Mouse (Mus musculus) kidney, postnatal 36 days (tissue): ENCODE measurements around the gene Sgk2.

Experiments used
- DNase-seq, 2 experiments: peaks; one replicate each; pipeline ENCODE4 v3.0.0; 2021 to 2022; ENCODE audit warnings: mixed read lengths in 2 of 2

Sgk2 gene

GRCm38 (mm10) chr2:162987218-162987617 lies at the start of gene Sgk2:
Gene Sgk2 (plus strand): TSS chr2:162987330.
- peak; percentile 87 to 96 for DNase-seq

- DNase-seq: no peak
These were observed 47.6 kb upstream of the Sgk2 start for GRCm38 (mm10) chr2:162939562-162939961.

GRCm38 (mm10) chr2:162943148-162943846 lies 43.8 kb upstream of the Sgk2 start, which contains the start of gene L3mbtl1:
Gene L3mbtl1 (plus strand): TSS chr2:162943472.
- peak in 1 of 2 experiments; percentile 65 for DNase-seq

GRCm38 (mm10) chr2:162943931-162944330 lies 43.2 kb upstream of the Sgk2 start:
- no peak for DNase-seq

- no peak for DNase-seq
These were observed 40.2 kb upstream of the Sgk2 start for GRCm38 (mm10) chr2:162946964-162947363.

- peak; percentile 49 to 68 for DNase-seq
These were observed 39.4 kb upstream of the Sgk2 start for GRCm38 (mm10) chr2:162947736-162948135.

- no peak for DNase-seq
These were observed 38.9 kb upstream of the Sgk2 start for GRCm38 (mm10) chr2:162948221-162948620.

GRCm38 (mm10) chr2:162950776-162951175 lies 36.4 kb upstream of the Sgk2 start:
- no peak for DNase-seq

- DNase-seq: no peak
These were observed 30.3 kb upstream of the Sgk2 start for GRCm38 (mm10) chr2:162956843-162957242.

- no peak for DNase-seq
These were observed 25.8 kb upstream of the Sgk2 start for GRCm38 (mm10) chr2:162961321-162961720.

- no peak for DNase-seq
These were observed 20.4 kb upstream of the Sgk2 start for GRCm38 (mm10) chr2:162966734-162967133.

GRCm38 (mm10) chr2:162968357-162968756 lies 18.8 kb upstream of the Sgk2 start:
- DNase-seq: peak; percentile 62 to 77

GRCm38 (mm10) chr2:162969101-162969500 lies 18.0 kb upstream of the Sgk2 start:
- DNase-seq: no peak

GRCm38 (mm10) chr2:162970896-162971295 lies 16.2 kb upstream of the Sgk2 start:
- DNase-seq: no peak

GRCm38 (mm10) chr2:162972752-162973151 lies 14.4 kb upstream of the Sgk2 start:
- peak in 1 of 2 experiments; percentile 70 for DNase-seq

- no peak for DNase-seq
These were observed 13.9 kb upstream of the Sgk2 start for GRCm38 (mm10) chr2:162973206-162973605.

- DNase-seq: no peak
These were observed 13.5 kb upstream of the Sgk2 start for GRCm38 (mm10) chr2:162973637-162974036.

- DNase-seq: no peak
These were observed 11.9 kb upstream of the Sgk2 start for GRCm38 (mm10) chr2:162975157-162975775.

GRCm38 (mm10) chr2:162976001-162976400 lies 11.1 kb upstream of the Sgk2 start:
- peak; percentile 68 to 72 for DNase-seq

- peak; percentile 73 to 84 for DNase-seq
These were observed 2.7 kb upstream of the Sgk2 start for GRCm38 (mm10) chr2:162984381-162984780.

- DNase-seq: peak; percentile 95 to 97
These were observed 1.2 kb upstream of the Sgk2 start for GRCm38 (mm10) chr2:162985923-162986322.

- DNase-seq: no peak
These were observed 366 bp upstream of the Sgk2 start for GRCm38 (mm10) chr2:162986764-162987163.

- no peak for DNase-seq
These were observed 1.1 kb downstream of the Sgk2 start for GRCm38 (mm10) chr2:162988235-162988634.

- DNase-seq: peak in 1 of 2 experiments; percentile 56
These were observed 4.4 kb downstream of the Sgk2 start for GRCm38 (mm10) chr2:162991394-162992083.
